Mouse (Mus musculus): ENCODE measurements around the gene Zfp618. TPM values are rescaled to one million over a fixed set of nuclear protein-coding genes. Genes with fewer than 3 reads are reported as not detected.

Gene Zfp618
- polyA plus RNA-seq, 1 experiment from 2014 or later: 23.3 TPM

GRCm38 (mm10) chr4:63002386-63002785 is 37.0 kb downstream of the Zfp618 start:
- 97% methylated on average over 1 of the region's 1 CpGs for WGBS
- H3K36me3 ChIP-seq (ENCODE audit: control insufficient read depth, insufficient read depth, low read length): peaks cover 4% of the 10 kb centered on the region
- H3K9ac ChIP-seq (ENCODE audit: low read length): no peak overlapping the region
- no peak overlapping the region for H3K4me3 ChIP-seq (ENCODE audit: low read depth, low read length)
- no peak overlapping the region for H3K27ac ChIP-seq (ENCODE audit: low read depth)
- H3K9me3 ChIP-seq (ENCODE audit: control insufficient read depth, low read length): no peaks in the 10 kb centered on the region
- ATAC-seq (replicated peaks; ENCODE audit: low FRiP score, low TSS enrichment, low read depth) (no peak), DNase-seq (ENCODE audit: low spot score) (no peak)
- H3K4me2 ChIP-seq (ENCODE audit: low read length): no peak overlapping the region
- H3K27me3 ChIP-seq (replicated peaks; ENCODE audit: control insufficient read depth, insufficient read depth, low read length): no peaks in the 10 kb centered on the region
- H3K4me1 ChIP-seq (replicated peaks; ENCODE audit: control insufficient read depth, insufficient read depth, low read length): peaks cover 50% of the 10 kb centered on the region

- Histone ChIP-seq H3K4me2 (ENCODE audit: low read length) (no peak overlapping the region), H3K9me3 (ENCODE audit: control insufficient read depth, low read length) (no peaks in the 10 kb centered on the region), H3K4me3 (ENCODE audit: low read depth, low read length) (no peak overlapping the region), H3K27me3 (replicated peaks; ENCODE audit: control insufficient read depth, insufficient read depth, low read length) (no peaks in the 10 kb centered on the region), H3K4me1 (replicated peaks; ENCODE audit: control insufficient read depth, insufficient read depth, low read length) (peaks cover 29% of the 10 kb centered on the region), H3K27ac (ENCODE audit: low read depth) (no peak overlapping the region), H3K36me3 (ENCODE audit: control insufficient read depth, insufficient read depth, low read length) (no peaks in the 10 kb centered on the region), H3K9ac (ENCODE audit: low read length) (no peak overlapping the region)
- ATAC-seq (replicated peaks; ENCODE audit: low FRiP score, low TSS enrichment, low read depth) (no peak), DNase-seq (ENCODE audit: low spot score) (no peak)
- 85% methylated on average over 11 of the region's 11 CpGs for WGBS
Observed at GRCm38 (mm10) chr4:63004519-63004918, 39.1 kb downstream of the Zfp618 start.

GRCm38 (mm10) chr4:63005446-63006185 is 40.2 kb downstream of the Zfp618 start:
- H3K27me3 ChIP-seq (replicated peaks; ENCODE audit: control insufficient read depth, insufficient read depth, low read length): no peaks in the 10 kb centered on the region
- DNase-seq (ENCODE audit: low spot score): no peak
- 55% methylated on average over 10 of the region's 10 CpGs for WGBS
- no peak overlapping the region for H3K4me2 ChIP-seq (ENCODE audit: low read length)
- no peaks in the 10 kb centered on the region for H3K36me3 ChIP-seq (ENCODE audit: control insufficient read depth, insufficient read depth, low read length)
- H3K27ac ChIP-seq (ENCODE audit: low read depth): peak overlapping the region; percentile 48
- no peak overlapping the region for H3K9ac ChIP-seq (ENCODE audit: low read length)
- H3K9me3 ChIP-seq (ENCODE audit: control insufficient read depth, low read length): no peaks in the 10 kb centered on the region
- H3K4me3 ChIP-seq (ENCODE audit: low read depth, low read length): no peak overlapping the region
- H3K4me1 ChIP-seq (replicated peaks; ENCODE audit: control insufficient read depth, insufficient read depth, low read length): peaks cover 18% of the 10 kb centered on the region
- no peak for ATAC-seq (replicated peaks; ENCODE audit: low FRiP score, low TSS enrichment, low read depth)

GRCm38 (mm10) chr4:63006198-63007155 is 41.1 kb downstream of the Zfp618 start:
- Histone ChIP-seq H3K36me3 (ENCODE audit: control insufficient read depth, insufficient read depth, low read length) (no peaks in the 10 kb centered on the region), H3K4me1 (replicated peaks; ENCODE audit: control insufficient read depth, insufficient read depth, low read length) (peaks cover 14% of the 10 kb centered on the region), H3K27me3 (replicated peaks; ENCODE audit: control insufficient read depth, insufficient read depth, low read length) (no peaks in the 10 kb centered on the region), H3K9me3 (ENCODE audit: control insufficient read depth, low read length) (no peaks in the 10 kb centered on the region), H3K4me2 (ENCODE audit: low read length) (0 out of 2 replicates have a peak overlapping the region, but pooled peaks have one; percentile 7), H3K27ac (ENCODE audit: low read depth) (peak overlapping the region; percentile 48), H3K9ac (ENCODE audit: low read length) (no peak overlapping the region), H3K4me3 (ENCODE audit: low read depth, low read length) (no peak overlapping the region)
- ATAC-seq (replicated peaks; ENCODE audit: low FRiP score, low TSS enrichment, low read depth) (peak; percentile 79), DNase-seq (ENCODE audit: low spot score) (no peak)
- WGBS: 63% methylated on average over 7 of the region's 7 CpGs

- WGBS: 86% methylated on average over 9 of the region's 9 CpGs
- Histone ChIP-seq H3K4me3 (ENCODE audit: low read depth, low read length) (no peak overlapping the region), H3K4me2 (ENCODE audit: low read length) (no peak overlapping the region), H3K27me3 (replicated peaks; ENCODE audit: control insufficient read depth, insufficient read depth, low read length) (no peaks in the 10 kb centered on the region), H3K4me1 (replicated peaks; ENCODE audit: control insufficient read depth, insufficient read depth, low read length) (peaks cover 14% of the 10 kb centered on the region), H3K9ac (ENCODE audit: low read length) (no peak overlapping the region), H3K27ac (ENCODE audit: low read depth) (no peak overlapping the region), H3K9me3 (ENCODE audit: control insufficient read depth, low read length) (no peaks in the 10 kb centered on the region), H3K36me3 (ENCODE audit: control insufficient read depth, insufficient read depth, low read length) (no peaks in the 10 kb centered on the region)
- peak; percentile 49 for DNase-seq (ENCODE audit: low spot score)
- no peak for ATAC-seq (replicated peaks; ENCODE audit: low FRiP score, low TSS enrichment, low read depth)
Observed at GRCm38 (mm10) chr4:63008206-63008605, 42.8 kb downstream of the Zfp618 start.

GRCm38 (mm10) chr4:63008822-63009221 is 43.4 kb downstream of the Zfp618 start:
- Histone ChIP-seq H3K27ac (ENCODE audit: low read depth) (no peak overlapping the region), H3K9me3 (ENCODE audit: control insufficient read depth, low read length) (no peaks in the 10 kb centered on the region), H3K27me3 (replicated peaks; ENCODE audit: control insufficient read depth, insufficient read depth, low read length) (no peaks in the 10 kb centered on the region), H3K4me3 (ENCODE audit: low read depth, low read length) (no peak overlapping the region), H3K9ac (ENCODE audit: low read length) (no peak overlapping the region), H3K4me1 (replicated peaks; ENCODE audit: control insufficient read depth, insufficient read depth, low read length) (peaks cover 14% of the 10 kb centered on the region), H3K36me3 (ENCODE audit: control insufficient read depth, insufficient read depth, low read length) (no peaks in the 10 kb centered on the region), H3K4me2 (ENCODE audit: low read length) (no peak overlapping the region)
- peak; percentile 51 for DNase-seq (ENCODE audit: low spot score)
- ATAC-seq (replicated peaks; ENCODE audit: low FRiP score, low TSS enrichment, low read depth): no peak; the same call in 1 of the 2 replicates
- WGBS: 69% methylated on average over 3 of the region's 3 CpGs

- Histone ChIP-seq H3K9me3 (ENCODE audit: control insufficient read depth, low read length) (no peaks in the 10 kb centered on the region), H3K4me3 (ENCODE audit: low read depth, low read length) (no peak overlapping the region), H3K27ac (ENCODE audit: low read depth) (no peak overlapping the region), H3K4me2 (ENCODE audit: low read length) (no peak overlapping the region), H3K4me1 (replicated peaks; ENCODE audit: control insufficient read depth, insufficient read depth, low read length) (peaks cover 14% of the 10 kb centered on the region), H3K36me3 (ENCODE audit: control insufficient read depth, insufficient read depth, low read length) (no peaks in the 10 kb centered on the region), H3K9ac (ENCODE audit: low read length) (no peak overlapping the region), H3K27me3 (replicated peaks; ENCODE audit: control insufficient read depth, insufficient read depth, low read length) (no peaks in the 10 kb centered on the region)
- DNase-seq (ENCODE audit: low spot score) (peak; percentile 43), ATAC-seq (replicated peaks; ENCODE audit: low FRiP score, low TSS enrichment, low read depth) (no peak)
- 94% methylated on average over 1 of the region's 1 CpGs for WGBS
Observed at GRCm38 (mm10) chr4:63009821-63010220, 44.4 kb downstream of the Zfp618 start.

GRCm38 (mm10) chr4:63010226-63010625 is 44.9 kb downstream of the Zfp618 start:
- H3K4me3 ChIP-seq (ENCODE audit: low read depth, low read length): no peak overlapping the region
- H3K27ac ChIP-seq (ENCODE audit: low read depth): no peak overlapping the region
- no peaks in the 10 kb centered on the region for H3K36me3 ChIP-seq (ENCODE audit: control insufficient read depth, insufficient read depth, low read length)
- H3K4me2 ChIP-seq (ENCODE audit: low read length): no peak overlapping the region
- H3K9me3 ChIP-seq (ENCODE audit: control insufficient read depth, low read length): no peaks in the 10 kb centered on the region
- H3K9ac ChIP-seq (ENCODE audit: low read length): no peak overlapping the region
- H3K4me1 ChIP-seq (replicated peaks; ENCODE audit: control insufficient read depth, insufficient read depth, low read length): peaks cover 10% of the 10 kb centered on the region
- DNase-seq (ENCODE audit: low spot score): peak; percentile 36
- no peak for ATAC-seq (replicated peaks; ENCODE audit: low FRiP score, low TSS enrichment, low read depth)
- H3K27me3 ChIP-seq (replicated peaks; ENCODE audit: control insufficient read depth, insufficient read depth, low read length): no peaks in the 10 kb centered on the region
- WGBS: 83% methylated on average over 4 of the region's 4 CpGs
